Mouse (Mus musculus) ES-E14 (cell line): ENCODE measurements around the gene Lin9.

Source experiments
- MAFK ChIP-seq: IDR thresholded peaks from 2 replicates; pipeline ENCODE4 v1.6.1; 2014; ENCODE audit warnings: mild to moderate bottlenecking, low read depth, low read length, inconsistent platforms; ENCODE audit not compliant: insufficient read depth
- ZNF384 ChIP-seq: IDR thresholded peaks from 2 replicates; pipeline ENCODE4 v1.6.1; 2012; ENCODE audit warnings: low read depth, low read length, inconsistent platforms

GRCm38 (mm10) chr1:180726183-180726582 is 85.2 kb downstream of the Lin9 start:
- TF ChIP-seq ZNF384 (no peak), MAFK (no peak)
